Comparison of ENCODE assay signal across 17 mouse cellular contexts in the genomic region with DNA sequence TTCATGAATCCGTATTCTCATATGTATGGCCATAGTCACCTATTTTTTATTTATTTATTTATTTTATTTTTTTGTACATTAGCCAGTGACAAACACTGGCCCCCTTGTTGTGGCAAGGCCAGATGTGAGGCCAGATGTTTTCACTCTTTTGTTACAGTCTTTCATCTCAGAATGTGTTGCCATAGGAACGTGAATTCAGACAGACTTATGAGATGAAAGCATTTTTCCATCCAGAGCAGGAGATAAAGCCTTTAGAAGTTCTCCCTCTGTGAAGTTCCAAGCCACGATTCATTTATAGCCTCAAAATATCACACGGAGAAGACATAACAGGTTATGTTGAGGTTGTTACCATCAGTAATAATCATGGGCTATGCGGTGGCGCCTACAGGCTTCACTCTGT.
DNase-seq lines count a peak whose midpoint lies in the region; ATAC-seq and TF ChIP-seq lines count a peak whose summit lies in the region.
"Had no signal": no experiment of that assay in that cellular context is flagged by ENCODE, and none has a peak within 500 bp of the region (broad histone marks: within the 10 kb centered on the region; RNA-seq: fewer than 3 reads in every experiment).

No protein-coding gene starts in this region.

- 25% methylated on average over 6 of the region's 6 CpGs for WGBS in lung, embryonic 14.5 days
- 54% methylated on average over 6 of the region's 6 CpGs for WGBS in midbrain, embryonic 16.5 days
- 49% methylated on average over 6 of the region's 6 CpGs for WGBS in midbrain, postnatal 0 days
- WGBS in liver, embryonic 12.5 days (ENCODE audit: insufficient replicate concordance), result 68% methylated on average over 6 of the region's 6 CpGs

- peak; percentile 20 for DNase-seq in embryo, embryonic 10.5 days (ENCODE audit: low spot score)
- no peak for DNase-seq in embryo, embryonic 11 days
- DNase-seq in lung, embryonic 14.5 days, result peak; percentile 47
- no peak for DNase-seq in lung, postnatal 4 days
- no peak for DNase-seq in midbrain, postnatal 0 days (ENCODE audit: low spot score)
- DNase-seq: adrenal gland, postnatal 10 days; cerebellum, adult 18-20 months; cerebellum, adult 9-11 months; cerebellum, postnatal 36 days; gastrocnemius, postnatal 14 days had no signal

- H3K27me3 ChIP-seq in lung, embryonic 14.5 days (ENCODE audit: insufficient read depth, low read length), result no peaks in the 10 kb centered on the region
- no peaks in the 10 kb centered on the region for H3K27me3 ChIP-seq in midbrain, embryonic 16.5 days (ENCODE audit: control insufficient read depth, insufficient read depth, low read depth, low read length)
- no peaks in the 10 kb centered on the region for H3K27me3 ChIP-seq in midbrain, postnatal 0 days (ENCODE audit: insufficient read depth, low read length)
- no peaks in the 10 kb centered on the region for H3K27me3 ChIP-seq in liver, embryonic 12.5 days (replicated peaks)
- H3K27me3 ChIP-seq: embryonic facial prominence, embryonic 13.5 days; heart, embryonic 12.5 days had no signal

- H3K9ac ChIP-seq in lung, embryonic 14.5 days, result no peak overlapping the region
- no peak overlapping the region for H3K9ac ChIP-seq in midbrain, embryonic 16.5 days (ENCODE audit: low read depth, low read length)
- no peak overlapping the region for H3K9ac ChIP-seq in midbrain, postnatal 0 days (replicated peaks; ENCODE audit: low read length, poor library complexity, severe bottlenecking)
- H3K9ac ChIP-seq in liver, embryonic 12.5 days, result no peak overlapping the region
- H3K9ac ChIP-seq: embryonic facial prominence, embryonic 13.5 days; heart, embryonic 12.5 days; hindbrain, embryonic 14.5 days had no signal

- no peaks in the 10 kb centered on the region for H3K9me3 ChIP-seq in lung, embryonic 14.5 days (ENCODE audit: low read depth, low read length)
- no peaks in the 10 kb centered on the region for H3K9me3 ChIP-seq in midbrain, embryonic 16.5 days (replicated peaks; ENCODE audit: control insufficient read depth, low read length, poor library complexity, severe bottlenecking)
- no peaks in the 10 kb centered on the region for H3K9me3 ChIP-seq in midbrain, postnatal 0 days (ENCODE audit: low read length)
- no peaks in the 10 kb centered on the region for H3K9me3 ChIP-seq in liver, embryonic 12.5 days (replicated peaks)
- H3K9me3 ChIP-seq: embryonic facial prominence, embryonic 13.5 days; heart, embryonic 12.5 days; hindbrain, embryonic 10.5 days had no signal

- no peak for TF ChIP-seq CTCF in lung, embryonic 14.5 days (IDR thresholded peaks at IDR 0.05; ENCODE audit: low read depth)
- no peak for TF ChIP-seq CTCF in midbrain, postnatal 0 days (IDR thresholded peaks at IDR 0.05)

- ATAC-seq in lung, embryonic 14.5 days (ENCODE audit: insufficient read depth), result peak; percentile 24; the same call in 1 of the 2 replicates
- peak; percentile 58; the same call in 1 of the 2 replicates for ATAC-seq in midbrain, embryonic 16.5 days
- no peak for ATAC-seq in midbrain, postnatal 0 days (ENCODE audit: low FRiP score)
- no peak for ATAC-seq in liver, embryonic 12.5 days
- ATAC-seq: forebrain, embryonic 16.5 days had no signal

- H3K4me1 ChIP-seq in lung, embryonic 14.5 days (ENCODE audit: insufficient read depth), result no peaks in the 10 kb centered on the region
- H3K4me1 ChIP-seq in midbrain, embryonic 16.5 days (ENCODE audit: control insufficient read depth, insufficient read depth, low read length), result peaks cover 4% of the 10 kb centered on the region; the same call in 1 of the 2 replicates
- no peaks in the 10 kb centered on the region for H3K4me1 ChIP-seq in midbrain, postnatal 0 days (ENCODE audit: insufficient read depth, low read length)
- no peaks in the 10 kb centered on the region for H3K4me1 ChIP-seq in liver, embryonic 12.5 days
- H3K4me1 ChIP-seq: embryonic facial prominence, embryonic 13.5 days; hindbrain, embryonic 10.5 days had no signal

- H3K4me3 ChIP-seq in lung, embryonic 14.5 days (ENCODE audit: low read depth, low read length), result no peak overlapping the region
- no peak overlapping the region for H3K4me3 ChIP-seq in midbrain, embryonic 16.5 days (ENCODE audit: low read depth, low read length)
- H3K4me3 ChIP-seq in midbrain, postnatal 0 days (ENCODE audit: low read depth, low read length), result no peak overlapping the region
- H3K4me3 ChIP-seq in liver, embryonic 12.5 days, result no peak overlapping the region
- H3K4me3 ChIP-seq: embryonic facial prominence, embryonic 13.5 days; heart, embryonic 12.5 days; hindbrain, embryonic 10.5 days had no signal

- H3K4me2 ChIP-seq in lung, embryonic 14.5 days, result no peak overlapping the region
- H3K4me2 ChIP-seq in midbrain, embryonic 16.5 days (ENCODE audit: low read length), result no peak overlapping the region
- no peak overlapping the region for H3K4me2 ChIP-seq in midbrain, postnatal 0 days (ENCODE audit: low read depth, low read length, poor library complexity, severe bottlenecking)
- H3K4me2 ChIP-seq in liver, embryonic 12.5 days, result no peak overlapping the region
- H3K4me2 ChIP-seq: embryonic facial prominence, embryonic 13.5 days; heart, embryonic 12.5 days; hindbrain, embryonic 14.5 days had no signal

- H3K27ac ChIP-seq in lung, embryonic 14.5 days (ENCODE audit: low read depth), result no peak overlapping the region
- peak overlapping the region; percentile 38 for H3K27ac ChIP-seq in midbrain, embryonic 16.5 days (ENCODE audit: low read length)
- H3K27ac ChIP-seq in midbrain, postnatal 0 days (ENCODE audit: low read depth, low read length), result no peak overlapping the region
- H3K27ac ChIP-seq in liver, embryonic 12.5 days, result no peak overlapping the region
- H3K27ac ChIP-seq: embryonic facial prominence, embryonic 13.5 days; hindbrain, embryonic 10.5 days; hindbrain, embryonic 14.5 days had no signal

- H3K36me3 ChIP-seq in lung, embryonic 14.5 days (ENCODE audit: insufficient read depth), result no peaks in the 10 kb centered on the region
- H3K36me3 ChIP-seq in midbrain, embryonic 16.5 days (ENCODE audit: control insufficient read depth, insufficient read depth, low read length), result no peaks in the 10 kb centered on the region
- H3K36me3 ChIP-seq in midbrain, postnatal 0 days (ENCODE audit: insufficient read depth, low read length), result no peaks in the 10 kb centered on the region
- H3K36me3 ChIP-seq in liver, embryonic 12.5 days, result no peaks in the 10 kb centered on the region
- H3K36me3 ChIP-seq: embryonic facial prominence, embryonic 13.5 days; heart, embryonic 12.5 days; hindbrain, embryonic 10.5 days had no signal

Comparison
In these comparisons a context has a peak if more than half of its experiments do, and no peak if none do; other contexts are left out.
1. DNase-seq: peak in embryo, embryonic 10.5 days (single experiment) and lung, embryonic 14.5 days (single experiment); none in embryo, embryonic 11 days (single experiment), lung, postnatal 4 days (0 of 2) and midbrain, postnatal 0 days (single experiment).
2. ATAC-seq: peak in lung, embryonic 14.5 days (single experiment) and midbrain, embryonic 16.5 days (single experiment); none in midbrain, postnatal 0 days (single experiment) and liver, embryonic 12.5 days (single experiment).